Mouse (Mus musculus): Measurements from ENCODE around the gene Rnf169. TPM values are rescaled to one million over a fixed set of nuclear protein-coding genes. Genes with fewer than 3 reads are reported as not detected.
A peak's percentile ranks its signal among the peaks of the same experiment; 100 is the strongest.

Gene Rnf169
- total RNA-seq (2021), result 10 to 100 TPM; 20.9 to 22.6 TPM
- long read RNA-seq, experiment 1, partial matches to known transcripts, result 0 of 1 reads
- long read RNA-seq, experiment 1, other reads (novel, unspliced or antisense), result 1 of 1 reads
- long read RNA-seq, experiment 2, result 0 reads

- peak; percentile 87 to 94 for DNase-seq (ENCODE audit: low spot score in 2 of 2)
Observed at GRCm38 (mm10) chr7:99980132-99980591, at the start of gene Rnf169. TSS of gene Rnf169 (minus strand) at chr7:99980448.

GRCm38 (mm10) chr7:100029307-100029706 is 49.1 kb upstream of the Rnf169 start:
- DNase-seq (ENCODE audit: low spot score in 2 of 2), result no peak

GRCm38 (mm10) chr7:100027353-100027752 is 47.1 kb upstream of the Rnf169 start:
- no peak for DNase-seq (ENCODE audit: low spot score in 2 of 2)

- no peak for DNase-seq (ENCODE audit: low spot score in 2 of 2)
Observed at GRCm38 (mm10) chr7:100017056-100017455, 36.8 kb upstream of the Rnf169 start.

- DNase-seq (ENCODE audit: low spot score in 2 of 2), result no peak
Observed at GRCm38 (mm10) chr7:100014123-100014600, 33.9 kb upstream of the Rnf169 start.

GRCm38 (mm10) chr7:100012515-100012914 is 32.3 kb upstream of the Rnf169 start:
- no peak for DNase-seq (ENCODE audit: low spot score in 2 of 2)

- no peak for DNase-seq (ENCODE audit: low spot score in 2 of 2)
Observed at GRCm38 (mm10) chr7:100012085-100012484, 31.8 kb upstream of the Rnf169 start.

- DNase-seq (ENCODE audit: low spot score in 2 of 2), result no peak
Observed at GRCm38 (mm10) chr7:100010711-100011110, 30.5 kb upstream of the Rnf169 start.

GRCm38 (mm10) chr7:100009640-100010039 is 29.4 kb upstream of the Rnf169 start:
- DNase-seq (ENCODE audit: low spot score in 2 of 2), result peak; percentile 39 to 60

GRCm38 (mm10) chr7:100008765-100009164 is 28.5 kb upstream of the Rnf169 start:
- no peak for DNase-seq (ENCODE audit: low spot score in 2 of 2)

- DNase-seq (ENCODE audit: low spot score in 2 of 2), result no peak
Observed at GRCm38 (mm10) chr7:100006411-100006810, 26.2 kb upstream of the Rnf169 start.

GRCm38 (mm10) chr7:100005790-100006189 is 25.5 kb upstream of the Rnf169 start, which contains the start of gene Chrdl2:
TSS of gene Chrdl2 (plus strand) at chr7:100006172.
- peak; percentile 23 to 34 for DNase-seq (ENCODE audit: low spot score in 2 of 2)

- DNase-seq (ENCODE audit: low spot score in 2 of 2), result no peak
Observed at GRCm38 (mm10) chr7:100003781-100004180, 23.5 kb upstream of the Rnf169 start.

- DNase-seq (ENCODE audit: low spot score in 2 of 2), result no peak
Observed at GRCm38 (mm10) chr7:99998668-99999067, 18.4 kb upstream of the Rnf169 start.

GRCm38 (mm10) chr7:99995186-99995585 is 14.9 kb upstream of the Rnf169 start:
- DNase-seq (ENCODE audit: low spot score in 2 of 2), result no peak

GRCm38 (mm10) chr7:99993159-99993558 is 12.9 kb upstream of the Rnf169 start:
- no peak for DNase-seq (ENCODE audit: low spot score in 2 of 2)

- no peak for DNase-seq (ENCODE audit: low spot score in 2 of 2)
Observed at GRCm38 (mm10) chr7:99990990-99991707, 10.9 kb upstream of the Rnf169 start.

- DNase-seq (ENCODE audit: low spot score in 2 of 2), result no peak
Observed at GRCm38 (mm10) chr7:99989844-99990760, 9.9 kb upstream of the Rnf169 start.

- peak; percentile 70 to 82 for DNase-seq (ENCODE audit: low spot score in 2 of 2)
Observed at GRCm38 (mm10) chr7:99988725-99989124, 8.5 kb upstream of the Rnf169 start.

GRCm38 (mm10) chr7:99982256-99983242 is 2.3 kb upstream of the Rnf169 start:
- no peak for DNase-seq (ENCODE audit: low spot score in 2 of 2)
